In genomic region chr9:57640384-57640783, GRCm38 (mm10) we compare ENCODE assay signal across 8 mouse cellular contexts. TPM values are rescaled to one million over a fixed set of nuclear protein-coding genes. Genes with fewer than 3 reads are reported as not detected.
DNase-seq lines count a peak whose midpoint lies in the region; ATAC-seq lines count a peak whose summit lies in the region.

No protein-coding gene starts in this region.

- H3K9me3 ChIP-seq in embryonic facial prominence, embryonic 11.5 days (replicated peaks; ENCODE audit: control insufficient read depth, low read length) = no peaks in the 10 kb centered on the region
- no peaks in the 10 kb centered on the region for H3K9me3 ChIP-seq in heart, embryonic 11.5 days (replicated peaks; ENCODE audit: control insufficient read depth, low read length)
- H3K9me3 ChIP-seq in kidney, embryonic 14.5 days (ENCODE audit: control insufficient read depth, low read length) = no peaks in the 10 kb centered on the region

- H3K36me3 ChIP-seq in embryonic facial prominence, embryonic 11.5 days (replicated peaks; ENCODE audit: control insufficient read depth, insufficient read depth, low read depth, low read length) = no peaks in the 10 kb centered on the region; the same call in none of the 2 replicates
- H3K36me3 ChIP-seq in heart, embryonic 11.5 days (ENCODE audit: control insufficient read depth, insufficient read depth, low read length) = peaks cover 3% of the 10 kb centered on the region; the same call in 1 of the 2 replicates
- peaks cover 12% of the 10 kb centered on the region for H3K36me3 ChIP-seq in kidney, embryonic 14.5 days (ENCODE audit: control insufficient read depth, insufficient read depth, low read length)

- H3K4me1 ChIP-seq in embryonic facial prominence, embryonic 11.5 days (ENCODE audit: control insufficient read depth, insufficient read depth, low read length) = peaks cover 44% of the 10 kb centered on the region
- peaks cover 75% of the 10 kb centered on the region for H3K4me1 ChIP-seq in heart, embryonic 11.5 days (ENCODE audit: control insufficient read depth, insufficient read depth, low read length)
- peaks cover 71% of the 10 kb centered on the region for H3K4me1 ChIP-seq in kidney, embryonic 14.5 days (ENCODE audit: control insufficient read depth, insufficient read depth, low read length)

- H3K9ac ChIP-seq in embryonic facial prominence, embryonic 11.5 days (replicated peaks; ENCODE audit: low read length) = peak overlapping the region; percentile 34
- peak overlapping the region; percentile 59 for H3K9ac ChIP-seq in heart, embryonic 11.5 days (ENCODE audit: low read depth, low read length)
- peak overlapping the region; percentile 31; the same call in 1 of the 2 replicates for H3K9ac ChIP-seq in kidney, embryonic 14.5 days (ENCODE audit: low read depth, low read length)

- H3K4me3 ChIP-seq in embryonic facial prominence, embryonic 11.5 days (ENCODE audit: low read depth, low read length) = no peak overlapping the region
- H3K4me3 ChIP-seq in heart, embryonic 11.5 days (ENCODE audit: low read depth, low read length) = 0 out of 2 replicates have a peak overlapping the region, but pooled peaks have one; percentile 19
- peak overlapping the region; percentile 2; the same call in 1 of the 2 replicates for H3K4me3 ChIP-seq in kidney, embryonic 14.5 days (ENCODE audit: low read length)

- H3K27me3 ChIP-seq in embryonic facial prominence, embryonic 11.5 days (ENCODE audit: control insufficient read depth, insufficient read depth, low read length) = no peaks in the 10 kb centered on the region
- no peaks in the 10 kb centered on the region for H3K27me3 ChIP-seq in heart, embryonic 11.5 days (ENCODE audit: control insufficient read depth, insufficient read depth, low read length)
- H3K27me3 ChIP-seq in kidney, embryonic 14.5 days (ENCODE audit: control insufficient read depth, insufficient read depth, low read length) = no peaks in the 10 kb centered on the region

- ATAC-seq in embryonic facial prominence, embryonic 11.5 days (replicated peaks; ENCODE audit: insufficient number of reproducible peaks, low FRiP score, low TSS enrichment, low read depth) = 0 out of 2 replicates have a peak, but pooled peaks have one; percentile 21
- ATAC-seq in heart, embryonic 11.5 days (replicated peaks; ENCODE audit: insufficient number of reproducible peaks, low FRiP score, low TSS enrichment) = no peak
- ATAC-seq in kidney, embryonic 14.5 days (ENCODE audit: low FRiP score, low TSS enrichment) = peak; percentile 44
- ATAC-seq in cerebellum, adult (ENCODE audit: insufficient number of reproducible peaks, low FRiP score, low TSS enrichment) = no peak

- WGBS in embryonic facial prominence, embryonic 11.5 days = 11% methylated on average over 15 of the region's 15 CpGs
- WGBS in heart, embryonic 11.5 days (ENCODE audit: insufficient replicate concordance) = 15% methylated on average over 15 of the region's 15 CpGs
- WGBS in kidney, embryonic 14.5 days = 7% methylated on average over 15 of the region's 15 CpGs

- peak; percentile 42 for DNase-seq in ovary, postnatal 36 days (ENCODE audit: low spot score)
- no peak for DNase-seq in ovary, postnatal 10 days (ENCODE audit: low spot score)
- DNase-seq in embryonic facial prominence, embryonic 11.5 days (ENCODE audit: low spot score) = peak; percentile 45
- peak; percentile 91 for DNase-seq in lung, postnatal 25 days (ENCODE audit: low spot score)
- DNase-seq in spleen, postnatal 10 days (ENCODE audit: low spot score in 2 of 2) = peak; percentile 78 to 90

- H3K4me2 ChIP-seq in embryonic facial prominence, embryonic 11.5 days (ENCODE audit: low read depth, low read length) = peak overlapping the region; percentile 32
- peak overlapping the region; percentile 59 for H3K4me2 ChIP-seq in heart, embryonic 11.5 days
- peak overlapping the region; percentile 29 for H3K4me2 ChIP-seq in kidney, embryonic 14.5 days (replicated peaks; ENCODE audit: low read depth, low read length)

- H3K27ac ChIP-seq in embryonic facial prominence, embryonic 11.5 days (replicated peaks; ENCODE audit: low read depth, low read length) = peak overlapping the region; percentile 60; the same call in 1 of the 2 replicates
- peak overlapping the region; percentile 12; the same call in 1 of the 2 replicates for H3K27ac ChIP-seq in heart, embryonic 11.5 days (ENCODE audit: low read depth, low read length)
- peak overlapping the region; percentile 66; the same call in 1 of the 2 replicates for H3K27ac ChIP-seq in kidney, embryonic 14.5 days (ENCODE audit: low read depth, low read length)

RNA-seq across cellular contexts. Expression of gene Csk, which starts 13.0 kb away (rescaled TPM):
- polyA plus RNA-seq in embryonic facial prominence, embryonic 11.5 days (2014; fragmentation: Nextera tagmentation; extraction: Ambion mirVana) = 30.7 and 31.4 TPM in 2 replicates
- polyA plus RNA-seq in heart, embryonic 11.5 days (2014; fragmentation: Nextera tagmentation; extraction: Ambion mirVana) = 15.9 and 18.6 TPM in 2 replicates
- 24.3 and 26.1 TPM in 2 replicates for polyA plus RNA-seq in kidney, embryonic 14.5 days (2014; fragmentation: Nextera tagmentation; extraction: Ambion mirVana)

RNA-seq across cellular contexts. Expression of gene Lman1l, which starts 19.8 kb away (rescaled TPM):
- not detected in 2 replicates for polyA plus RNA-seq in embryonic facial prominence, embryonic 11.5 days (2014; fragmentation: Nextera tagmentation; extraction: Ambion mirVana)
- not detected in 2 replicates for polyA plus RNA-seq in heart, embryonic 11.5 days (2014; fragmentation: Nextera tagmentation; extraction: Ambion mirVana)
- not detected in 2 replicates for polyA plus RNA-seq in kidney, embryonic 14.5 days (2014; fragmentation: Nextera tagmentation; extraction: Ambion mirVana)

RNA-seq across cellular contexts. Expression of gene Cplx3, which starts 34.3 kb away (rescaled TPM):
- polyA plus RNA-seq in embryonic facial prominence, embryonic 11.5 days (2014; fragmentation: Nextera tagmentation; extraction: Ambion mirVana) = 0.81 and 1.3 TPM in 2 replicates
- polyA plus RNA-seq in heart, embryonic 11.5 days (2014; fragmentation: Nextera tagmentation; extraction: Ambion mirVana) = not detected in 2 replicates
- not detected in 2 replicates for polyA plus RNA-seq in kidney, embryonic 14.5 days (2014; fragmentation: Nextera tagmentation; extraction: Ambion mirVana)

RNA-seq across cellular contexts. Expression of gene Cyp1a2, which starts 43.1 kb away (rescaled TPM):
- not detected in 2 replicates for polyA plus RNA-seq in embryonic facial prominence, embryonic 11.5 days (2014; fragmentation: Nextera tagmentation; extraction: Ambion mirVana)
- polyA plus RNA-seq in heart, embryonic 11.5 days (2014; fragmentation: Nextera tagmentation; extraction: Ambion mirVana) = not detected in 2 replicates
- polyA plus RNA-seq in kidney, embryonic 14.5 days (2014; fragmentation: Nextera tagmentation; extraction: Ambion mirVana) = not detected in 2 replicates

RNA-seq across cellular contexts. Expression of gene Cyp1a1, which starts 47.3 kb away (rescaled TPM):
- not detected in 2 replicates for polyA plus RNA-seq in embryonic facial prominence, embryonic 11.5 days (2014; fragmentation: Nextera tagmentation; extraction: Ambion mirVana)
- not detected in 2 replicates for polyA plus RNA-seq in heart, embryonic 11.5 days (2014; fragmentation: Nextera tagmentation; extraction: Ambion mirVana)
- 0.08 and 0.11 TPM in 2 replicates for polyA plus RNA-seq in kidney, embryonic 14.5 days (2014; fragmentation: Nextera tagmentation; extraction: Ambion mirVana)

Comparison
In these comparisons a context has a peak if more than half of its experiments do, and no peak if none do; other contexts are left out.
1. ATAC-seq: peak in embryonic facial prominence, embryonic 11.5 days (single experiment) and kidney, embryonic 14.5 days (single experiment); none in heart, embryonic 11.5 days (single experiment) and cerebellum, adult (single experiment).
2. H3K27ac ChIP-seq: peak in every context shown above with its lines; median percentile 66 in kidney, embryonic 14.5 days; 60 in embryonic facial prominence, embryonic 11.5 days; 12 in heart, embryonic 11.5 days.
3. Peak in every context shown above with its lines, with median percentiles within 50 percentile points of each other: H3K4me2 ChIP-seq and H3K9ac ChIP-seq.